Mouse (Mus musculus) midbrain, postnatal 0 days (tissue): ENCODE measurements around the gene Iars. TPM values are rescaled to one million over a fixed set of nuclear protein-coding genes. Genes with fewer than 3 reads are reported as not detected.

ENCODE experiments used
- ATAC-seq: fragments of 200-750 bp; cut with Nextera tagmentation; 2 replicates; pipeline ENCODE4 v1.8.0; 2017; ENCODE audit warnings: moderate number of reproducible peaks, mild to moderate bottlenecking, moderate TSS enrichment, moderate library complexity; ENCODE audit not compliant: low FRiP score
- DNase-seq: peaks from one replicate; pipeline ENCODE4 v3.0.0-alpha.2; 2015; ENCODE audit warnings: low spot score
- H3K27ac ChIP-seq: fragments of 300-500 bp; sonication (generic); 2 replicates; pipeline ENCODE4 v1.5.1; 2014; ENCODE audit warnings: low read depth, mild to moderate bottlenecking, low read length, mixed read lengths
- H3K27me3 ChIP-seq: fragments of 300-500 bp; sonication (generic); 2 replicates; pipeline ENCODE4 v1.6.1; 2014; ENCODE audit warnings: low read length, control low read depth, mixed read lengths; ENCODE audit not compliant: insufficient read depth
- H3K36me3 ChIP-seq: fragments of 300-500 bp; sonication (generic); 2 replicates; pipeline ENCODE4 v1.6.1; 2014; ENCODE audit warnings: low read length, control low read depth, mixed read lengths; ENCODE audit not compliant: insufficient read depth
- H3K4me1 ChIP-seq: fragments of 300-500 bp; sonication (generic); 2 replicates; pipeline ENCODE4 v1.6.1; 2014; ENCODE audit warnings: mild to moderate bottlenecking, control low read depth, antibody characterized with exemption, low read length, mixed read lengths; ENCODE audit not compliant: insufficient read depth
- H3K4me2 ChIP-seq: fragments of 300-500 bp; sonication (generic); 2 replicates; pipeline ENCODE4 v1.6.1; 2014; ENCODE audit warnings: low read depth, mild to moderate bottlenecking, low read length, mixed read lengths; ENCODE audit not compliant: poor library complexity, severe bottlenecking
- H3K4me3 ChIP-seq: fragments of 300-500 bp; sonication (generic); 2 replicates; pipeline ENCODE4 v1.5.1; 2014; ENCODE audit warnings: low read depth, mild to moderate bottlenecking, low read length, moderate library complexity
- H3K9ac ChIP-seq: fragments of 300-500 bp; sonication (generic); replicated peaks from 2 replicates; pipeline ENCODE4 v1.6.1; 2014; ENCODE audit warnings: mild to moderate bottlenecking, low read length, moderate library complexity, mixed read lengths; ENCODE audit not compliant: poor library complexity, severe bottlenecking
- H3K9me3 ChIP-seq: fragments of 300-500 bp; sonication (generic); 2 replicates; pipeline ENCODE4 v1.6.1; 2016; ENCODE audit warnings: low read length, control low read depth
- CTCF ChIP-seq: IDR thresholded peaks from 2 replicates; pipeline ENCODE4 v1.5.1; 2016; ENCODE audit warnings: antibody characterized with exemption, mild to moderate bottlenecking
- WGBS: fragments of 180-500 bp; shearing (Covaris S2); extraction: QIAGEN DNeasy Blood & Tissue Kit; methylation state at CpG from one replicate; pipeline ENCODE4 v1.1.7; 2014; 5-methylcytosine and 5-hydroxymethylcytosine counted together
- polyA plus RNA-seq: library from polyadenylated mRNA; unstranded; fragments of >200 nt; fragmentation: Nextera tagmentation; extraction: Ambion mirVana; gene quantifications from 2 replicates; pipeline ENCODE4 v1.2.1, GENCODE M21; 2015
- total RNA-seq: library from RNA; depleted of rRNA; stranded (reverse); fragments of >200 nt; gene quantifications from 2 replicates; pipeline ENCODE4 v1.2.3, GENCODE M21; 2014; rRNA removed

Gene Iars
- total RNA-seq (30.6 and 33.4 TPM in 2 replicates), polyA plus RNA-seq (19.2 and 19.8 TPM in 2 replicates)

DNA sequence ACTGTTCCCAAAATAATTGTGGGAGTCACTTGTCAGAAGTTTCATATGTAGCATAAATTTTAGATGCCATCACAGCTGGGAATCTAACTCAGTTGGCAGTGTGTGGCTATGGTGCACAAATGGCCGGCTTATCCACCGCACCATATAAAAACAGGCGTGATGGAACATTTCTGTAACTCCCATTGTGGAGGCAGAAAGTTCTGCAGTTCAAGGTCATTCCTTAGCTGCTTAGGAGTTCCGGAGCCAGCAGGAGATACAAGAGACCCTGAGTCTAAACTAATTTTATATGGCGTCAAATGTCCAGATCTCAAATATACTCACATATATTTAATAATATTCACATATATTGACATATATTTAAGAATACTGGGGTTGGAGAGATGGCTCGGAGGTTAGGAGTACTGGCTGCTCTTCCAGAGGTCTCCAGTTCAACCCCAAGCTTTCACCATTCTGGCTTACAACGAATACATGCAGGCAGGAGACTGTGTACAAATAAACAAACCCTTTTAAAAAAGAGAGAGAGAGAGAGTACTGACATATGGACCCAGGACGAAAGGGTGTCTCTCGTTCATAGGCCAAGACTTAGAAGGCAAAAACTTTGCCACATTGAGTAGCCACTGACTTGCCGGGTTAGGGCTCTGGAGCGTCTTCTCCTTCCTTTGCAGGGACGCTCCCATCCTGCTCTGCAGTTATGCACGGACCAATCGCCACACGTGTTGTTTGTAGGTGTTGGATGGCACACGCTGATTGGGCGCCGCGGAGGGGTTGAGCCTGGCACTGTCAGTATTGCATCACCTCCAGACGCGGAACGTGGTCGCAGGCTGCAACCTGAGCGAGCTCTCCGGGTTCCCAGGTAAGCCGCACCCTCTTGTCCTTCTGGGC is at the start of gene Iars:
Iars (plus strand) TSS at position 750 of the 882 bp plus-strand sequence.
- Histone ChIP-seq H3K4me3 (peak within 1 kb of the TSS; percentile 83), H3K4me2 (peak within 1 kb of the TSS; percentile 89), H3K36me3 (peaks cover 8% of the 10 kb centered on the region; the same call in 1 of the 2 replicates), H3K27me3 (no peaks in the 10 kb centered on the region), H3K9me3 (no peaks in the 10 kb centered on the region), H3K4me1 (0 out of 2 replicates have a peak, but pooled peaks cover 3% of the 10 kb centered on the region), H3K27ac (peak within 1 kb of the TSS; percentile 71), H3K9ac (peak within 1 kb of the TSS; percentile 80)
- no peak for TF ChIP-seq CTCF
- WGBS, result 5% methylated on average over 26 of the region's 26 CpGs
- peak; percentile 100 for ATAC-seq
- DNase-seq, result peak; percentile 98

GRCm38 (mm10) chr13:49639965-49640364 is 41.9 kb upstream of the Iars start:
- no peak for TF ChIP-seq CTCF
- Histone ChIP-seq H3K9ac (no peak overlapping the region), H3K9me3 (no peaks in the 10 kb centered on the region), H3K4me1 (no peaks in the 10 kb centered on the region), H3K4me2 (no peak overlapping the region), H3K27me3 (no peaks in the 10 kb centered on the region), H3K36me3 (no peaks in the 10 kb centered on the region), H3K4me3 (no peak overlapping the region), H3K27ac (no peak overlapping the region)
- DNase-seq (no peak), ATAC-seq (no peak)
- 100% methylated on average over 2 of the region's 2 CpGs for WGBS

GRCm38 (mm10) chr13:49642650-49643049 is 39.2 kb upstream of the Iars start:
- WGBS, result 76% methylated on average over 6 of the region's 6 CpGs
- no peak overlapping the region for H3K4me2 ChIP-seq
- no peak overlapping the region for H3K9ac ChIP-seq
- no peaks in the 10 kb centered on the region for H3K4me1 ChIP-seq
- H3K27me3 ChIP-seq, result no peaks in the 10 kb centered on the region
- ATAC-seq (no peak), DNase-seq (no peak)
- H3K4me3 ChIP-seq, result no peak overlapping the region
- H3K36me3 ChIP-seq, result no peaks in the 10 kb centered on the region
- no peak for TF ChIP-seq CTCF
- no peaks in the 10 kb centered on the region for H3K9me3 ChIP-seq
- no peak overlapping the region for H3K27ac ChIP-seq

- H3K4me1 ChIP-seq, result no peaks in the 10 kb centered on the region
- H3K9ac ChIP-seq, result no peak overlapping the region
- no peak overlapping the region for H3K4me3 ChIP-seq
- DNase-seq (no peak), ATAC-seq (no peak)
- H3K4me2 ChIP-seq, result no peak overlapping the region
- no peak for TF ChIP-seq CTCF
- no peaks in the 10 kb centered on the region for H3K36me3 ChIP-seq
- no peak overlapping the region for H3K27ac ChIP-seq
- H3K9me3 ChIP-seq, result no peaks in the 10 kb centered on the region
- H3K27me3 ChIP-seq, result no peaks in the 10 kb centered on the region
These were observed 38.1 kb upstream of the Iars start for GRCm38 (mm10) chr13:49643669-49644362.

DNA sequence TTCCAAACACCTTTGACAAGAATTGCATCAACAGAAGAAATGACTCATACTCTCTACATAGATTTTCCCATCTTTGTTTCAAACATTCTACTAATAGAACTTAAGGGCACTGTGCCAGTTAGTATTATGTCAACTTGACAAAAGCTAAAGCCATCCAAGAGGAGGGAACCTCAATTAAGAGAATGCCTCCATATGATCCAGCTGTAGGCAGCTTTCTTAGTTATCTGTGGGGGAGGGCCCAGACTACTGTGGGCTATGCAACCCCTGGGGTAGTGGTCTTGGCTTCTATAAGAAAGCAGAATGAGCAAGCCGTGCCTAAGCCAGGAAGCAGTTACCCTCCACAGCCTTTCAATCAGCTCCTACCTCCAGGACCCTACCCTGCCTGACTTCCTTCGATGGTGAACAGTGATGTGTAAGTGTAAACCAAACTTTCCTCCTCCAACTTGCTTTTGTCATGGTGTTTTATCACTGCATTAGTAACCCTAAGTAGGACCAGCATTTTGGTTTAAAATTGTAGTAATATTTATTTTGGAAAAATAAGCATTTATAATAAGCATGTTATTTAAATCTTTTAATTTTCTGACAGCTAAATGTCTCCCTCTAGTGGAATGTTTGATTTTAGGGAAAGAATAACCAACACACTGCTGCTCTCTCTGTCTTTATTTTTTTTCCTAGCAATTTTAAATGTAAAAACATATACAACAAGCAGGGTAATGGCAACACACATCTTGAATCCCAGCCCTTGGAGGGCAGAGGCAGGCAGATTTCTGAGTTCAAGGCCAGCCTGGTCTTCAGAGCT is 37.0 kb upstream of the Iars start:
- WGBS, result 89% methylated on average over 2 of the region's 2 CpGs
- Histone ChIP-seq H3K27me3 (no peaks in the 10 kb centered on the region), H3K27ac (no peak overlapping the region), H3K36me3 (no peaks in the 10 kb centered on the region), H3K4me3 (no peak overlapping the region), H3K9ac (no peak overlapping the region), H3K9me3 (no peaks in the 10 kb centered on the region), H3K4me2 (no peak overlapping the region), H3K4me1 (no peaks in the 10 kb centered on the region)
- DNase-seq, result peak; percentile 56
- ATAC-seq, result no peak; the same call in 1 of the 2 replicates
- TF ChIP-seq CTCF, result peak; percentile 77
